Mouse (Mus musculus): ENCODE results near the gene Mfsd12.

DNA sequence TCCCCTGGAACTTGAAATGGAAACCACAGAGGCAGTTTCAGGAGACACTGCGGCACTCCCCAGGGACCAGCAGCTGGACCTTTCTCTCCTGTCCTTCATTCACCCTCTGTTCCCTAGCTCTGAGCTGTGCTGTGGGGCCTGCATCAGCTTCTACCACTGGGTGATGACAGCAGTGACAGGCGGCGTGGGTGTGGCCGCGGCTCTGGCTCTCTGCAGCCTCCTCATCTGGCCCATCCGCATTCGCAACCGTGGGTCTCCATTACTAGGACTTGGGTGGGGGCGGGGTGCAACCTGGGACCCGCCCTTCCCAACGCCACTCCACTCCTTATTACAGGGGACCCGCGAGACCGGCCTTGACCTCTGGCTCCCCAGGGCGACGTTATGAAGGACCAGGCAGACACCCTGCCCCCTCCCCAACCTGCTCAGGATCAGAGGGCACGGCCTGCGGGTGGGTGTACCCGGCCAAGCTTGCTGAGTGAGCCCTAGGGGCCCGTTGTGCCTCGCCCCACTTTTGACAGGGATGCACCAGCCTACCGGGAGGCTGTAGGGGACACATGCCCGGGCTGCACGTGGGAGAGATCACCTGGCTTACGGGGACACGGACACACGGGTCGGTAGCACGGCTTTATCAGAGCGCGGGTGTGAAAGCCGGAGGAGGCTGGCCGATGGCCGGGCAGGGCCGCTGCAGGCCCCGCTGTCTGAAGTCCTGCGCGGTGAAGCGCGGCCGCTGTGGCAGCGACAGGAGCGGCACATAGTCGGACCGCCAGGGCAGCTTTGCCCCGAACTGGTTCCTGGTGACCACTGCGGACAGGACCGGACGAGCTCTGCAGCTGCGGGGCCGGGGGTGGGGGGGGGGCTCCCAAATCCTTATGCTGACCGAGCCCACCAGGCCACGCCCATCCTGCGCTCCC, 6.4 kb downstream of the Mfsd12 start:
- TF ChIP-seq GATA1 (IDR thresholded peaks at IDR 0.05; ENCODE audit: borderline replicate concordance, low read length) (no peak), FLI1 (IDR thresholded peaks at IDR 0.05; ENCODE audit: low read length) (no peak)
